Mouse (Mus musculus): ENCODE measurements around the gene Fam208b.
"Not testable (repeated sequence)": the region's sequence is repeated elsewhere in the genome, so short reads cannot be mapped to it uniquely, and the experiment has no call there.

Gene Fam208b

DNA sequence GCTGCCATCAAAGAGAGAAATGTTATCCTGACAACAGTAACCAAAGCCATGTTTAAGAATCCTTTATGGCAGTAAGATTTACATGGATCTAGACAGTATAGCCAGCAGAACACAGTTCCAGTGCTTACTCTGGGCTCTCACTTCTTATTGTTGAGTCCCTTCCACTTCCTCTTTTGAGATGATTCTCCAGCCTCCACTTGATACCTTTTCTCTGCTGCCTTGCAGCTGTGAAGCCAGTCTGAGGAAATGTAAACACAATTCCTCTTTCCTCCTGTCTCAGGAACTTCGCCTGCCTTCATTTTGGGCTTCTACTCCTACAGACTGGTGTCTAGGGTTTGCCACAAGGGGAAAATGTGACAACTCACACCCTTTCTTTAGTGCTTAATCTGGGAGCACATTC lies 90.9 kb downstream of the Fam208b start:
- not testable (repeated sequence) for DNase-seq (ENCODE audit: extremely low read depth, low read depth, low spot score)

DNA sequence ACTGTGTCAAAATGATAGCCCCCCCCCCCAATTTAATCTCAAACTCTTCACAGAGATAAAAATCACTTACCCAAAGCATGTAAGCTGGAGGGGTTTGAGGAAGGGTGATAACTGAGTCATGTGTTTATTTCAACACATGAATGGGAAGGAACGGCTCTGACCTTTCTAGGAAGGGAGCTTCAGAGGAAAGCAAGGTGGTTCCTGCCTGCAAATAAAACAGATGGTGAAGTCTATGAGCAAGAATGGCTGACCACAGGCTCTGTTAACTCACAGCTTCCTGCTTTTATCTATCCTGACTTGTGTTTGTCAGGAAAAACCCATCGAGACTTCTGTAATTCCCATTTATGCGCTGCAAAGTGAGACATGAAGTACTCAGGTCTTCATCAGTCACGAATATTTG lies 91.6 kb downstream of the Fam208b start:
- DNase-seq (ENCODE audit: extremely low read depth, low read depth, low spot score), result not testable (repeated sequence)

All from fat pad, adult 2 months (tissue).